Mouse (Mus musculus) CH12.LX (cell line): ENCODE measurements around the gene Rab28. TPM values are rescaled to one million over a fixed set of nuclear protein-coding genes. Genes with fewer than 3 reads are reported as not detected.

Experiments
- DNase-seq: peaks from one replicate; pipeline ENCODE4 v3.0.0-alpha.2; 2013; ENCODE audit errors: extremely low read depth
- H3K27ac ChIP-seq: 2 replicates; pipeline ENCODE4 v1.5.1; 2012; ENCODE audit warnings: low read depth, mild to moderate bottlenecking, control low read depth, moderate library complexity; ENCODE audit not compliant: insufficient read depth
- H3K27me3 ChIP-seq: replicated peaks from 2 replicates; pipeline ENCODE3; 2012; ENCODE audit warnings: inconsistent platforms
- H3K36me3 ChIP-seq, 2 experiments: replicated peaks in 1 of 2; 2 replicates each; pipeline versions ENCODE3 to v1.6.1; 2012; ENCODE audit warnings: inconsistent platforms in 1 of 2, low read length in 1 of 2, mild to moderate bottlenecking in 1 of 2, mixed read lengths in 1 of 2, moderate library complexity in 1 of 2; ENCODE audit not compliant: control insufficient read depth in 1 of 2, insufficient read depth in 1 of 2
- H3K4me1 ChIP-seq, 2 experiments: 2 replicates each; pipeline ENCODE4 v1.6.1; 2012; ENCODE audit warnings: inconsistent platforms in 1 of 2, moderate library complexity in 1 of 2; ENCODE audit not compliant: insufficient read depth in 2 of 2, control insufficient read depth in 1 of 2
- H3K4me2 ChIP-seq: 2 replicates; pipeline ENCODE4 v1.6.1; 2012; ENCODE audit warnings: low read depth, mild to moderate bottlenecking, control low read depth; ENCODE audit not compliant: poor library complexity, insufficient read depth, severe bottlenecking
- H3K4me3 ChIP-seq, 3 experiments: fragments of 150-350 bp in 1 of 3; sonication (generic) in 1 of 3; replicated peaks in 1 of 3; 2 replicates each; pipeline versions ENCODE3 to v1.5.1; 2011 to 2012; ENCODE audit warnings: low read depth in 2 of 3, low read length in 2 of 3, mild to moderate bottlenecking in 2 of 3, moderate library complexity in 2 of 3, control low read depth in 1 of 3, improper control_type of control experiment in 1 of 3, inconsistent platforms in 1 of 3, mixed read lengths in 1 of 3; ENCODE audit not compliant: poor library complexity in 1 of 3
- H3K79me2 ChIP-seq: replicated peaks from 2 replicates; pipeline ENCODE4 v1.6.1; 2012; ENCODE audit warnings: mild to moderate bottlenecking, moderate library complexity; ENCODE audit not compliant: control insufficient read depth, poor library complexity, insufficient read depth, severe bottlenecking; ENCODE audit errors: extremely low read depth
- H3K9ac ChIP-seq: 2 replicates; pipeline ENCODE4 v1.6.1; 2012; ENCODE audit warnings: low read depth, mild to moderate bottlenecking, control low read depth, moderate library complexity; ENCODE audit not compliant: insufficient read depth
- H3K9me3 ChIP-seq: replicated peaks from 2 replicates; pipeline ENCODE3; 2012; ENCODE audit warnings: low read length, inconsistent platforms, mixed read lengths
- BHLHE40 ChIP-seq: IDR thresholded peaks from 2 replicates; pipeline ENCODE4 v1.6.1; 2011; ENCODE audit warnings: mild to moderate bottlenecking, low read depth, low read length, improper control_type of control experiment
- CHD2 ChIP-seq: IDR thresholded peaks from 2 replicates; pipeline ENCODE4 v1.6.1; 2011; ENCODE audit warnings: low read length, improper control_type of control experiment
- E2F4 ChIP-seq: IDR thresholded peaks from 2 replicates; pipeline ENCODE4 v1.6.1; 2011; ENCODE audit warnings: low read depth, low read length, improper control_type of control experiment; ENCODE audit not compliant: insufficient replicate concordance
- ELF1 ChIP-seq: IDR thresholded peaks from 2 replicates; pipeline ENCODE4 v1.6.1; 2014; ENCODE audit warnings: low read depth, mild to moderate bottlenecking, inconsistent platforms, low read length, improper control_type of control experiment
- EP300 ChIP-seq: IDR thresholded peaks from 2 replicates; pipeline ENCODE4 v1.6.1; 2011; ENCODE audit warnings: low read length, improper control_type of control experiment
- ETS1 ChIP-seq: conservative IDR thresholded peaks from 2 replicates; pipeline ENCODE4 v1.6.1; 2012; ENCODE audit warnings: low read depth, mild to moderate bottlenecking, inconsistent platforms, low read length, improper control_type of control experiment, moderate library complexity
- JUND ChIP-seq: conservative IDR thresholded peaks from 2 replicates; pipeline ENCODE4 v1.6.1; 2011; ENCODE audit warnings: low read depth, low read length, improper control_type of control experiment
- KAT2A ChIP-seq: IDR thresholded peaks from 2 replicates; pipeline ENCODE4 v1.6.1; 2012; ENCODE audit warnings: low read length, improper control_type of control experiment, inconsistent platforms; ENCODE audit not compliant: insufficient replicate concordance
- MAFK ChIP-seq: IDR thresholded peaks from 2 replicates; pipeline ENCODE4 v1.6.1; 2011; ENCODE audit warnings: low read length, improper control_type of control experiment; ENCODE audit not compliant: insufficient replicate concordance
- MAX ChIP-seq: IDR thresholded peaks from 2 replicates; pipeline ENCODE4 v1.6.1; 2011; ENCODE audit warnings: low read length, improper control_type of control experiment
- MAZ ChIP-seq: IDR thresholded peaks from 2 replicates; pipeline ENCODE4 v1.6.1; 2012; ENCODE audit warnings: low read depth, mild to moderate bottlenecking, inconsistent platforms, low read length, improper control_type of control experiment, moderate library complexity
- MEF2A ChIP-seq: IDR thresholded peaks from 2 replicates; pipeline ENCODE4 v1.6.1; 2014; ENCODE audit warnings: low read depth, mild to moderate bottlenecking, inconsistent platforms, low read length, improper control_type of control experiment, borderline replicate concordance
- MXI1 ChIP-seq: IDR thresholded peaks from 2 replicates; pipeline ENCODE4 v1.6.1; 2011; ENCODE audit warnings: mild to moderate bottlenecking, low read depth, low read length, improper control_type of control experiment
- PAX5 ChIP-seq: IDR thresholded peaks from 2 replicates; pipeline ENCODE4 v1.6.1; 2012; ENCODE audit warnings: low read length, inconsistent platforms, mixed read lengths
- POLR2A ChIP-seq: IDR thresholded peaks from 2 replicates; pipeline ENCODE4 v1.6.1; 2011; ENCODE audit warnings: low read depth, mild to moderate bottlenecking, improper control_type of control experiment, low read length
- POLR2AphosphoS2 ChIP-seq: IDR thresholded peaks from 2 replicates; pipeline ENCODE4 v1.6.1; 2011; ENCODE audit warnings: low read depth, low read length, improper control_type of control experiment
- RAD21 ChIP-seq: IDR thresholded peaks from 2 replicates; pipeline ENCODE4 v1.6.1; 2011; ENCODE audit warnings: low read depth, mild to moderate bottlenecking, low read length, improper control_type of control experiment, moderate library complexity
- RCOR1 ChIP-seq: conservative IDR thresholded peaks from 2 replicates; pipeline ENCODE4 v1.6.1; 2012; ENCODE audit warnings: low read depth, mild to moderate bottlenecking, inconsistent platforms, low read length, improper control_type of control experiment
- SIN3A ChIP-seq: IDR thresholded peaks from 2 replicates; pipeline ENCODE4 v1.6.1; 2012; ENCODE audit warnings: low read length, improper control_type of control experiment, inconsistent platforms
- SMC3 ChIP-seq: IDR thresholded peaks from 2 replicates; pipeline ENCODE4 v1.6.1; 2011; ENCODE audit warnings: low read depth, low read length, improper control_type of control experiment
- TBP ChIP-seq: conservative IDR thresholded peaks from 2 replicates; pipeline ENCODE4 v1.6.1; 2011; ENCODE audit warnings: low read depth, low read length, improper control_type of control experiment
- UBTF ChIP-seq: IDR thresholded peaks from 2 replicates; pipeline ENCODE4 v1.6.1; 2012; ENCODE audit warnings: low read depth, mild to moderate bottlenecking, inconsistent platforms, low read length, improper control_type of control experiment, moderate library complexity
- USF1 ChIP-seq: IDR thresholded peaks from 2 replicates; pipeline ENCODE4 v1.6.1; 2014; ENCODE audit warnings: low read depth, mild to moderate bottlenecking, inconsistent platforms, low read length, improper control_type of control experiment
- USF2 ChIP-seq: conservative IDR thresholded peaks from 2 replicates; pipeline ENCODE4 v1.6.1; 2011; ENCODE audit warnings: low read depth, low read length, improper control_type of control experiment
- ZC3H11A ChIP-seq: IDR thresholded peaks from 2 replicates; pipeline ENCODE4 v1.6.1; 2012; ENCODE audit warnings: low read depth, mild to moderate bottlenecking, inconsistent platforms, low read length, improper control_type of control experiment
- ZKSCAN1 ChIP-seq: IDR thresholded peaks from 2 replicates; pipeline ENCODE4 v1.6.1; 2012; ENCODE audit warnings: low read depth, inconsistent platforms, low read length, improper control_type of control experiment, borderline replicate concordance
- ZMIZ1 ChIP-seq: IDR thresholded peaks from 2 replicates; pipeline ENCODE4 v1.6.1; 2012; ENCODE audit warnings: low read depth, mild to moderate bottlenecking, inconsistent platforms, low read length, improper control_type of control experiment
- dilution Hi-C: fragments of 300-500 bp; cut with MboI; formaldehyde crosslinking; loops from 2 replicates; pipeline ENCODE4 v1.14.3; 2020; ENCODE audit warnings: low sequenced_read_pairs; ENCODE audit not compliant: extremely low pct_unique_long_range_greater_than_20kb, extremely low pct_ligation_motif_present
- in situ Hi-C: fragments of 300-500 bp; cut with MboI; formaldehyde crosslinking; loops from 3 replicates; pipeline ENCODE4 v1.14.3; 2019; ENCODE audit warnings: low sequenced_read_pairs, low pct_ligation_motif_present, low pct_unique_long_range_greater_than_20kb, mixed read lengths
- polyA plus RNA-seq: library from polyadenylated mRNA; unstranded; fragments of >175 nt; gene quantifications from 2 replicates; pipeline ENCODE4 v1.2.1, GENCODE M21; 2012; ENCODE audit warnings: low read depth; ENCODE audit not compliant: insufficient read length
- total RNA-seq, 2 experiments: library from RNA; depleted of rRNA; stranded (reverse); fragments of 300-350 nt in 1 of 2; fragments of >200 nt in 1 of 2; gene quantifications; 2 replicates each; pipeline ENCODE4 v1.2.3; 2012 to 2014

The Rab28 gene
- total and polyA plus RNA-seq, 3 experiments = 41.1 to 90.6 (median 42.2) TPM

DNA sequence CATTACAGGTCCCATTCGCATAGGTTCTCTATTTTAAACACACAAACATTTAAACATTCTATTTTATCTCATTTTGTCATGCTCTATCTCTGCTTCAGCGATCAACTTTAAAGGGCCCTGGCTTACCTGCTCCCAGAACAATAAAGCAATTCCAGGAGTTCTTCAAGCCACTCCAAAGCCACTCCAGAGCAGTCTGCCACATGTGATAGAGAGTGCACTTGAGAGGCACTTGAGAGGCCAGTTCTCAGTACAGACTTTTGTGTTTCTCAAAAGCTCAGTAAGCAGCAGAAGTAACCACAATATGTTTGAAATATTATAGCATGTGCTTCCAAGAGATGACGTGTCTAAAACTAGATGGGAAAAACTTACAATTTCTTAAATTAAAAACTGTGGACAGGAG is 86.2 kb downstream of the Rab28 start:
- Histone ChIP-seq H3K4me3 (no peak overlapping the region), H3K27me3 (no peaks in the 10 kb centered on the region), H3K36me3 (peaks cover 8 to 17% of the 10 kb centered on the region in 2 experiments), H3K4me2 (no peak overlapping the region), H3K79me2 (no peaks in the 10 kb centered on the region), H3K27ac (no peak overlapping the region), H3K4me1 (0 out of 4 replicates have a peak, but pooled peaks cover 0 to 2% of the 10 kb centered on the region in 2 experiments), H3K9me3 (no peaks in the 10 kb centered on the region), H3K9ac (no peak overlapping the region)
- in situ Hi-C loops = no loop called here
- dilution Hi-C loops = no loop called here
- DNase-seq = no peak
- TF ChIP-seq MXI1 (no peak), TBP (no peak), JUND (no peak), ZC3H11A (no peak), RCOR1 (no peak), BHLHE40 (no peak)

DNA sequence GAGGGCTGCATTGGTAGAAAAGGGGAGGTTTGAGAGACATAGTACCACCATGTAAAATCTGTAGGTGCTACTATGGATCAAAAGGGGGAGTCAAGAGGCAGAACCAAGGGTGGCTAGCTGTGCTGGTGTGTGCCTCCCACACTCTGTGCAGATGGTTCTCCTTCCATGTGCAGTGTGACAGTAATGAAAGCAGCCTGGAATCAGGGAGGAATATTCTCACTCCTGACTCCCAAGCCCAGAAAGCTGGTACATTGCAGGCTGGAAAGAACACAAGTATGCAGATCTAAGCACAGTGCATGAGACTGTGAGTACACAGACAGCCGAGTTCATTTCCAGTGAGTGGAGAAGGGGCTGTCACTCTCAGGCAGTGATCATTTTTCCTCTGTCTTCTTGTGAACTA is 89.0 kb downstream of the Rab28 start:
- in situ Hi-C loops = no loop called here
- dilution Hi-C loops = no loop called here

DNA sequence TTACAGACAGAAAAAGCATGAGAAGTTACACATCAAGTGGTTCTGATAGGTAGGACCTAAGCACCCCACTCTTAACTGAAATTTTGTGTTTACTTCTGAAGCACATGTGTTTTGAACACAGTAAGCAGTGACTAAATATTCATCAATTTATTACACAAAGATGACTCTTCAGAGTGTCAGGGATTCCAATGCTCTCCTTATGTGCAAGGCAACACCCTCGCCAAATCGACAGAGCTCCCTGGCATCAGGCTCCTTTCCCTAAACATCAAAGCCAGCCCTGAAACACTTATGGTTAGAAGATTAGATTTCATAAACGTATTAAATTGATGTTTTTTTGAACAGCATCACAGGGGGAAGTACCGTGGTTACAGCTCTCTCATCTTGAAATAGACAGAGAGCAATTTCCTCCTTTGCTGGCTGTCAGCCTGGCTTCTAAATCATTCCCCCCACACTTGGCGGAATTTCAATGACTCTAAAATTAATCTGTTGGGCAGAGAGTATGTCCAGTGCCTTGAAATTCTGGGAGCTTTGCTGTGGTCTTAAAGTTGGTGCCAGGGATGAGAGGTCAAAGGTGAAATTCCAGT is 97.4 kb downstream of the Rab28 start:
- in situ Hi-C loops = no loop called here
- DNase-seq = no peak
- dilution Hi-C loops = no loop called here
- no peak overlapping the region for H3K27ac ChIP-seq
- H3K79me2 ChIP-seq = no peaks in the 10 kb centered on the region
- no peaks in the 10 kb centered on the region for H3K36me3 ChIP-seq
- peaks cover 0 to 13% of the 10 kb centered on the region in 2 experiments; a peak in 2 of 4 replicates for H3K4me1 ChIP-seq
- no peak overlapping the region for H3K4me3 ChIP-seq
- H3K4me2 ChIP-seq = no peak overlapping the region
- no peaks in the 10 kb centered on the region for H3K9me3 ChIP-seq
- no peak overlapping the region for H3K9ac ChIP-seq
- H3K27me3 ChIP-seq = no peaks in the 10 kb centered on the region
- TF ChIP-seq MAZ (no peak), ETS1 (no peak), E2F4 (no peak), EP300 (no peak), MEF2A (no peak), SMC3 (no peak), ZKSCAN1 (no peak), ELF1 (no peak), USF1 (no peak), RCOR1 (no peak), MAFK (no peak), ZMIZ1 (no peak), ZC3H11A (no peak), MXI1 (no peak), CHD2 (no peak), RAD21 (no peak), UBTF (no peak)

More for the DNA sequence above, 89.0 kb downstream of the Rab28 start:
- Histone ChIP-seq H3K4me2 (no peak overlapping the region), H3K4me3 (no peak overlapping the region), H3K9ac (no peak overlapping the region), H3K4me1 (0 out of 4 replicates have a peak, but pooled peaks cover 0 to 2% of the 10 kb centered on the region in 2 experiments), H3K9me3 (no peaks in the 10 kb centered on the region), H3K27me3 (no peaks in the 10 kb centered on the region), H3K27ac (no peak overlapping the region), H3K79me2 (no peaks in the 10 kb centered on the region), H3K36me3 (peaks cover 0 to 6% of the 10 kb centered on the region in 2 experiments)
- DNase-seq = no peak
- TF ChIP-seq KAT2A (no peak), PAX5 (no peak), USF2 (no peak), EP300 (no peak), ZC3H11A (no peak), SIN3A (no peak), RCOR1 (no peak), MAX (no peak), CHD2 (no peak), POLR2A (no peak), SMC3 (no peak), MAFK (no peak), POLR2AphosphoS2 (no peak), ZMIZ1 (no peak), UBTF (no peak)
